Mouse (Mus musculus): ENCODE measurements around the gene Wdr46. TPM values are rescaled to one million over a fixed set of nuclear protein-coding genes. Genes with fewer than 3 reads are reported as not detected.
A peak's percentile ranks its signal among the peaks of the same experiment; 100 is the strongest.
"Not testable (repeated sequence)": the region's sequence is repeated elsewhere in the genome, so short reads cannot be mapped to it uniquely, and the experiment has no call there.

Gene Wdr46
- polyA plus RNA-seq, 1 experiment = 21.4 TPM

DNA sequence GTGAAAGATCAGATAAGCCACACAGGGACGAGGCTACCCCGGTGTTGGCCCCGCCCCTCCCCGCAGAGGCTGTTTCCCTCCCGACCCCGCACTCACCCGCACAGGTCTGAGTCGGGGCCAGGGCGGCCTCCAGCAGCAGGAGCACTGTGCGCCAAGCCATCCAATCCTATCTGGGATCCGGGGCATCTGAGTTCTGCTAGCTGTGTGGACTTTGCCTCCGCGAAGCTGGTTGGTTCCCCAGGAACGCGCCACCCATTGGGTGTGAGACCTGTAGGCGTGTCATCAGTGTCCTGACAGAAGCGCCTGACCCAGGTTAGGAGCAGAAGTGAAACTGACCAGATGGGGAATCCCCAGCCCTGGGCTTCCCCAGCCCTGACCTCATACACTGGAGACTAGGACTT, 38.2 kb downstream of the Wdr46 start:
- Histone ChIP-seq H3K4me3 (replicated peaks; ENCODE audit: control insufficient read depth, low read depth, low read length) (peak overlapping the region; percentile 63), H3K4me1 (ENCODE audit: control insufficient read depth, insufficient read depth, low read length) (peaks cover 6% of the 10 kb centered on the region), H3K27ac (ENCODE audit: control insufficient read depth, insufficient read depth, low read depth, low read length, poor library complexity) (peak overlapping the region; percentile 93)
- 0% methylated on average over 17 of the region's 17 CpGs for WGBS
- TF ChIP-seq POLR2A (IDR thresholded peaks at IDR 0.05; ENCODE audit: borderline replicate concordance, control insufficient read depth, low read depth, low read length) (peak; percentile 90), CTCF (IDR thresholded peaks at IDR 0.05; ENCODE audit: control insufficient read depth, insufficient read depth, low read length) (no peak)

DNA sequence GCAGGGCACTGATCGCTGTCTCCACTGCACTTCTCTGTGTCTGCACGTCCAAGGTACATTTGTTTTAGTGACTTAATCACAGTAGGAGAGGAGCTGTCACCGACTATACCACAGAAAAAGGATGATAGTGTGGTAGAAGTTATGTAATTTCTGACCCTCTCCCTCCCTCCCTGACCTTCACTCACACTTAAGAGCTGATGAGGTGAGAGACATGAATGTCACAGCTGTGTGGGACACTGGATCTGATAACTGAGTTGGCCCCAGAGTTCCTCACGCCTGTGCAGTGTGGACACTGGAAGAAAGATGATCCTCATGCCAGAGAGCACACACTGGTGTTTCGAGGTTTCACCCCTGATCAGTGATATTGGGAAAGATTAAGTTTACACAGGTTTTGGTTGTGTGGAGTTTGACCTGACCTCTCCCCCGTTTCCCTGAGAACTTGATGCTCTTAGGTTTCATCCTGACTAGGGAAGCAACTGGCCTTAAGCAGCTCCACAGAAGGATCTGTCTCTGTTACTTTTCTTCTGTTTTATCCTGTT, 39.1 kb downstream of the Wdr46 start:
- TF ChIP-seq POLR2A (IDR thresholded peaks at IDR 0.05; ENCODE audit: borderline replicate concordance, control insufficient read depth, low read depth, low read length) = no peak
- no peak for TF ChIP-seq CTCF (IDR thresholded peaks at IDR 0.05; ENCODE audit: control insufficient read depth, insufficient read depth, low read length)
- Histone ChIP-seq H3K27ac (ENCODE audit: control insufficient read depth, insufficient read depth, low read depth, low read length, poor library complexity) (peak overlapping the region; percentile 93), H3K4me3 (replicated peaks; ENCODE audit: control insufficient read depth, low read depth, low read length) (no peak overlapping the region), H3K4me1 (ENCODE audit: control insufficient read depth, insufficient read depth, low read length) (peaks cover 6% of the 10 kb centered on the region)
- WGBS = 56% methylated on average over 6 of the region's 6 CpGs

DNA sequence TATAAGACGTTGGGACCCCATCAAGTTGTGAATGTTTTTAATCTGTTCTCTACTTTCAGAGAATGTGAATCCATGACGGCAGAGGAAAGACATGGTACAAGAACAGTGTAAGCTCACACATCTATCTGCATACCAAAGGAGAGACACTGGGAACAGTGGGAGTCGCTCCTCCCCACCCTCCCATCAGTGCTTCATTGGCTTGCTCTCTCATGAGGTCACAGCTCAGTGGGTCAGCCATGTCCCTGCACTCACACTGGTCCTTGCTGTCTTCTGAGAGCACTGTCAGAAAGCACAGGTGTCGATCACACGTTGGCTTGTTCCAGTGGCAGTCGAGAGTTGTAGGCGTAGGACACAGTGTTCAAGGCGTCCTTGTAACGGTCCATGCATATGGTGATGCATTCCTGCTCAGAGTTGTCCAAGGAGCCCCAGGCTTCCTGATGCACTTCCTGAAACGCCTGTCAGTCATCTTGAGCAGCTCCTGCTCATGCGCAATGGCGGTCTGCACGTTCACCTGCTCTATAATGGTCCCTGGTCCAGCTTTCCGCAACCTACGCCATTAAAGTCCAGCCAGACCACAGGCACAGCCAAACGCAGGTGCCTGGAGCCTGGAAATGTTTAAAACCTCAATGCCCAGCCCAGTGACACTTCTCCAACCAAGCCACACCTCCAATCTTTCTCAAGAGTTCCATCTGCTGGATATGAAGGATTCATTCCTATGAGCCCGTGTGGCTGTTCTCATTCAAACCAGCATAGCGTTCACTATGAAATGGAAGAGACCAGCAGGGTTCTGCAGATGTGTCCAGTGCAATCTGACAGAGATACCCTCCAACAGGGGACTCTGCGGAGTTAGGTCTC, 39.9 kb downstream of the Wdr46 start:
- H3K4me3 ChIP-seq (replicated peaks; ENCODE audit: control insufficient read depth, low read depth, low read length) = no peak overlapping the region
- peaks cover 6% of the 10 kb centered on the region for H3K4me1 ChIP-seq (ENCODE audit: control insufficient read depth, insufficient read depth, low read length)
- TF ChIP-seq POLR2A (IDR thresholded peaks at IDR 0.05; ENCODE audit: borderline replicate concordance, control insufficient read depth, low read depth, low read length) (no peak), CTCF (IDR thresholded peaks at IDR 0.05; ENCODE audit: control insufficient read depth, insufficient read depth, low read length) (no peak)
- peak overlapping the region; percentile 60 for H3K27ac ChIP-seq (ENCODE audit: control insufficient read depth, insufficient read depth, low read depth, low read length, poor library complexity)
- 74% methylated on average over 19 of the region's 19 CpGs for WGBS

DNA sequence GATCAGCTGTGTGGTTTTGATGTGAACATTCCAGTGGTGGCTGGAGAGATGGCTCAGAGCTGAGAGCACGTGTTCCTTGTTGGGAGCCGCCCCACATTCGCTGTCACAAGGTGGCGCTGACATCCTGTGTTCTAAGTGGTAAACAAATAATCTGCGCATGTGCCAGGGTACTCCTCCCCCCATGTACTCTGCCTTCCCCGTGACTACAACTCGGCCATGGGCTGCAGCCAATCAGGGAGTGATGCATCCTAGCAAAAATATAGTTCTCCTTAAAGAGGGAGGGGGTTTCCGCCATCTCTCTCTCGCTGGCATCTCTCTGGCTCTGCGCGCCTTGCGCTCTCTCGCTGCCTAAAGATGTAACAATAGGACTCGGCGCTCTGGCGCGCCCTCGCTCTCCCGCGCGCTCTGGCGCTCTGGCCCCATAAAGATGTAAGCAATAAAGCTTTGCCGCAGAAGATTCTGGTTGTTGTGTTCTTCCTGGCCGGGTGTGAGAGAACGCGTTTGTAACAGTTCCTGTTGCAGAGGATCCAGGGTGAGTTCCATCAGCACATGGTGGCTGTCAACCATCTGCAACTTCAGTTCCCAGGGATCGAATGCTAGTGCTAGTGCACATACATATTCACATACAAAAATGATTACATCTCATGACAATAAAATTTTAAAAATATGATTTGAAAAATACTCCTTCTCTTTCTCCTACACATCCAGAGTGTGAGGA, 40.9 kb downstream of the Wdr46 start:
- WGBS = 1% methylated on average over 27 of the region's 27 CpGs
- Histone ChIP-seq H3K27ac (ENCODE audit: control insufficient read depth, insufficient read depth, low read depth, low read length, poor library complexity) (peak overlapping the region; percentile 87), H3K4me3 (replicated peaks; ENCODE audit: control insufficient read depth, low read depth, low read length) (peak overlapping the region; percentile 68)
- TF ChIP-seq CTCF (IDR thresholded peaks at IDR 0.05; ENCODE audit: control insufficient read depth, insufficient read depth, low read length) = peak; percentile 53
- peak; percentile 45; the same call in 1 of the 2 replicates for TF ChIP-seq POLR2A (IDR thresholded peaks at IDR 0.05; ENCODE audit: borderline replicate concordance, control insufficient read depth, low read depth, low read length)
- not testable (repeated sequence) for H3K4me1 ChIP-seq (ENCODE audit: control insufficient read depth, insufficient read depth, low read length)

DNA sequence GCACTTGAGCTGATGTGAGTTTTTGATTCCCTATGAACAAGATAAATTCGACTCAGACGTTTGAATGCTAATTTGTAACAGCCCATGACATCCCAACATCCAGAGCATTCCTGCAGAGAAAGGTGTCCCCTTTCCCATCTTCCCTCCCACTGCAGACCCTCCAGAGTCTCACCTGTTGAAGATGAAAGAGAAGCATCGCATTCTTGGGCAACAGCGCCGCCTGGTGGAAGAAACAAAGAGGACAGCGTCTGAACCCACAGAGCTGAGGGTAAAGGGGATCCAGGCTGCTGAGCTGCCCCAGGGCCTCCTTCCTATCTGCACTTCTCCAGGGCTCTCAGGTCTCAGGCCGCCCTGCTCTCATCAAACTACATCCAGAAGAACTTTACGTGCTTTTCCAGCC, 41.7 kb downstream of the Wdr46 start:
- not testable (repeated sequence) for H3K4me3 ChIP-seq (replicated peaks; ENCODE audit: control insufficient read depth, low read depth, low read length); H3K4me1 ChIP-seq (ENCODE audit: control insufficient read depth, insufficient read depth, low read length); H3K27ac ChIP-seq (ENCODE audit: control insufficient read depth, insufficient read depth, low read depth, low read length, poor library complexity)
- peak; percentile 74 for TF ChIP-seq CTCF (IDR thresholded peaks at IDR 0.05; ENCODE audit: control insufficient read depth, insufficient read depth, low read length)
- 9% methylated on average over 8 of the region's 8 CpGs for WGBS

DNA sequence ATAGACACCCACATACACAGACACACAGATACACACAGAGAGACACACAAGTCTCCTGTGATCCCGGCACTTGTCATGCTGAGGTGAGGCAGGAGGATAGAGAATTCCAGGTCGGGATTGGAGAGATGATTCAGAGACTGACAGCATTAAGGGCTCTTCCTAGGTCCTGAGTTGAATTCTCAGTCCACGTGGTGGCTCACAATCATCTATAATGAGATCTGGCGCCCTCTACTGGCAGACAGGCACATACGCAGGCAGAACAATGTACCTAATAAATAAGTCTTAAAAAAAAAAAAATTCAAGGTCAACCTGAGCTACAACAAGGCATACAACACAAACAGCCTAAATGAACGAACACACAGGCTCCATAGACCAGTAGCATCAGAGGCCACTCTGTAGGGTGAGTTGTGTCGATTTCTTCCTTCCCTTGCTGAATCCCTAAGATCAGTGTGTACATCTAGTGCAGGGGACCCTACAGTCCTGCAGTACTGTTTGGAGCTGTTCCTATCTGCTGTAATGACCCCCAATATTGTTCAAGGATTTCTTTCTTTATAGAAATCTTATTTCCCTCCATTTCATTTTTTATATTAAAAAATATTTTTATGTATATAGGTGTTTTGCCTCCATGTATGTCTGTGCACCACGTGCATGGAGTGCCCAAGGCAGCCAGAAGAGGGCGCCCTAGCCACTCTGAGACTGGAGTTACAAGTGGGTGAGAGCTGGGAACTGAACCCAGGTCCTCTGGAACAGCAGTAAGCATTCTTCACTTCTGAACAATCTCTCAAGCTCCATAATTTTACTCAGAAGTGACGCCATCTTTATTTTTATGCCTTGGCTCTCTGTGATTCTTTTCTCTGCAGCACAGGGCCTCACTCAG, 51.6 kb downstream of the Wdr46 start:
- TF ChIP-seq POLR2A (IDR thresholded peaks at IDR 0.05; ENCODE audit: borderline replicate concordance, control insufficient read depth, low read depth, low read length) (no peak), CTCF (IDR thresholded peaks at IDR 0.05; ENCODE audit: control insufficient read depth, insufficient read depth, low read length) (peak; percentile 70)
- H3K27ac ChIP-seq (ENCODE audit: control insufficient read depth, insufficient read depth, low read depth, low read length, poor library complexity) = no peak overlapping the region
- no peaks in the 10 kb centered on the region for H3K4me1 ChIP-seq (ENCODE audit: control insufficient read depth, insufficient read depth, low read length)
- H3K4me3 ChIP-seq (replicated peaks; ENCODE audit: control insufficient read depth, low read depth, low read length) = no peak overlapping the region
- 34% methylated on average over 10 of the region's 10 CpGs for WGBS

DNA sequence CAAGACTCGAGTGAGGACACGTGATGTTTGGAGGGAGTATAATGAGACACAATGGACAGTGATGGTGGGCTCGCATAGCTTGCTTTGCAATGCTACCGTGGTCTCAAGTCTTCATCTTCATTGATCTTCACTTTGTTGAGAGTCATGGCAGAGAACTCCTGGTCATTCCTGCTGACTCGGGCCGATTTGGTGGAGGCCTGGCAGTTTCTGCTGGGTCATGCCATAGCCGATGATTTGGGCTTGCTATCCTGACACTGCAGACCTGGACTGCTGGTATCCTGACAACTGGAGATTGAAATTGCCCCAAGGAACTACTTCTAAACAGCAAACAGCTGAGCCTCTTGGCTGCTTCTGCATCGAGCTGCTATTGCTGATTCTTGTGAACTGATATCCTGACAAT, 54.5 kb downstream of the Wdr46 start:
- TF ChIP-seq POLR2A (IDR thresholded peaks at IDR 0.05; ENCODE audit: borderline replicate concordance, control insufficient read depth, low read depth, low read length) = no peak
- TF ChIP-seq CTCF (IDR thresholded peaks at IDR 0.05; ENCODE audit: control insufficient read depth, insufficient read depth, low read length) = no peak
- Histone ChIP-seq H3K4me3 (replicated peaks; ENCODE audit: control insufficient read depth, low read depth, low read length) (no peak overlapping the region), H3K27ac (ENCODE audit: control insufficient read depth, insufficient read depth, low read depth, low read length, poor library complexity) (no peak overlapping the region), H3K4me1 (ENCODE audit: control insufficient read depth, insufficient read depth, low read length) (no peaks in the 10 kb centered on the region)
- 89% methylated on average over 8 of the region's 8 CpGs for WGBS

Data from bone marrow, adult 2 months (tissue).